Mouse (Mus musculus): ENCODE results near the gene Tbc1d2b.

GRCm38 (mm10) chr9:90173330-90173729 lies 97.3 kb downstream of the Tbc1d2b start:
- TF ChIP-seq CTCF (conservative IDR thresholded peaks at IDR 0.05; ENCODE audit: insufficient read depth, insufficient read length, low read depth, low read length) (no peak), POLR2A (IDR thresholded peaks at IDR 0.05; ENCODE audit: low read depth, low read length) (no peak)

Measured in kidney, adult 2 months (tissue).